Mouse (Mus musculus): ENCODE measurements at regions not wholly inside any gene's neighbourhood (a gene's known extent, or its start where the extent isn't known, plus 50 kb on each side); places are given as distances from the start of the nearest gene placed in this dataset.

GRCm38 (mm10) chr6:143401436-143401835 lies 234.4 kb downstream of the Etnk1 start:
- TF ChIP-seq POLR2A (IDR thresholded peaks at IDR 0.05; ENCODE audit: extremely low read depth, insufficient read depth, low read length) (no peak), CTCF (IDR thresholded peaks at IDR 0.05; ENCODE audit: extremely low read depth, insufficient read depth, low read length) (no peak)

Measured in cortical plate, adult 2 months (tissue).